Mouse (Mus musculus) neural tube, embryonic 11.5 days (tissue): ENCODE data around the gene Rbfox2. TPM values are rescaled to one million over a fixed set of nuclear protein-coding genes. Genes with fewer than 3 reads are reported as not detected.

Experiments used
- ATAC-seq: fragments of 200-750 bp; cut with Nextera tagmentation; 2 replicates; pipeline ENCODE4 v1.8.0; 2017; ENCODE audit warnings: moderate number of reproducible peaks, mild to moderate bottlenecking, moderate TSS enrichment, moderate library complexity; ENCODE audit not compliant: insufficient read depth, low FRiP score, low TSS enrichment
- DNase-seq: peaks from one replicate; pipeline ENCODE4 v3.0.0-alpha.2; 2015; ENCODE audit warnings: low spot score
- H3K27ac ChIP-seq: fragments of 300-500 bp; sonication (generic); 2 replicates; pipeline ENCODE4 v1.5.1; 2014; ENCODE audit warnings: low read depth, mild to moderate bottlenecking, low read length
- H3K27me3 ChIP-seq: fragments of 300-500 bp; sonication (generic); 2 replicates; pipeline ENCODE4 v1.6.1; 2014; ENCODE audit warnings: mild to moderate bottlenecking, low read length, mixed read lengths; ENCODE audit not compliant: control insufficient read depth, insufficient read depth
- H3K36me3 ChIP-seq: fragments of 300-500 bp; sonication (generic); 2 replicates; pipeline ENCODE4 v1.6.1; 2014; ENCODE audit warnings: mild to moderate bottlenecking, low read length, moderate library complexity, mixed read lengths; ENCODE audit not compliant: control insufficient read depth, insufficient read depth
- H3K4me1 ChIP-seq: fragments of 300-500 bp; sonication (generic); 2 replicates; pipeline ENCODE4 v1.6.1; 2014; ENCODE audit warnings: low read length, mixed read lengths; ENCODE audit not compliant: control insufficient read depth, insufficient read depth
- H3K4me2 ChIP-seq: fragments of 300-500 bp; sonication (generic); 2 replicates; pipeline ENCODE4 v1.6.1; 2014; ENCODE audit warnings: low read depth, mild to moderate bottlenecking, moderate library complexity
- H3K4me3 ChIP-seq: fragments of 300-500 bp; sonication (generic); 2 replicates; pipeline ENCODE4 v1.5.1; 2014; ENCODE audit warnings: low read depth, low read length
- H3K9ac ChIP-seq: fragments of 300-500 bp; sonication (generic); 2 replicates; pipeline ENCODE4 v1.6.1; 2014; ENCODE audit warnings: mild to moderate bottlenecking, low read length
- H3K9me3 ChIP-seq: fragments of 300-500 bp; sonication (generic); 2 replicates; pipeline ENCODE4 v1.6.1; 2016; ENCODE audit warnings: low read length; ENCODE audit not compliant: control insufficient read depth
- WGBS: fragments of 180-500 bp; shearing (Covaris S2); extraction: QIAGEN DNeasy Blood & Tissue Kit; methylation state at CpG from one replicate; pipeline ENCODE4 v1.1.7; 2014; 5-methylcytosine and 5-hydroxymethylcytosine counted together
- polyA plus RNA-seq: library from polyadenylated mRNA; unstranded; fragments of >200 nt; fragmentation: Nextera tagmentation; extraction: Ambion mirVana; gene quantifications from 2 replicates; pipeline ENCODE4 v1.2.1, GENCODE M21; 2014

Gene Rbfox2
- polyA plus RNA-seq, 1 experiment from 2014 or later = 123 TPM

- ATAC-seq = no peak
- no peak overlapping the region for H3K4me2 ChIP-seq
- WGBS = 33% methylated on average over 17 of the region's 17 CpGs
These were observed 37.6 kb upstream of the Rbfox2 start for GRCm38 (mm10) chr15:77344127-77345125.

GRCm38 (mm10) chr15:77343527-77344091 lies 36.8 kb upstream of the Rbfox2 start:
- no peaks in the 10 kb centered on the region for H3K27me3 ChIP-seq
- 5% methylated on average over 13 of the region's 13 CpGs for WGBS
- H3K4me2 ChIP-seq = peak overlapping the region; percentile 40
- H3K36me3 ChIP-seq = no peaks in the 10 kb centered on the region
- H3K27ac ChIP-seq = peak overlapping the region; percentile 71
- peak; percentile 86 for DNase-seq
- ATAC-seq = peak; percentile 44
- no peak overlapping the region for H3K4me3 ChIP-seq
- peaks cover 24% of the 10 kb centered on the region for H3K4me1 ChIP-seq
- no peaks in the 10 kb centered on the region for H3K9me3 ChIP-seq
- peak overlapping the region; percentile 56 for H3K9ac ChIP-seq

More at GRCm38 (mm10) chr15:77344127-77345125, 37.6 kb upstream of the Rbfox2 start:
- Histone ChIP-seq H3K27ac (peak overlapping the region; percentile 71), H3K9me3 (no peaks in the 10 kb centered on the region), H3K4me3 (no peak overlapping the region), H3K4me1 (peaks cover 24% of the 10 kb centered on the region), H3K9ac (no peak overlapping the region), H3K36me3 (no peaks in the 10 kb centered on the region), H3K27me3 (no peaks in the 10 kb centered on the region)
- no peak for DNase-seq

- no peaks in the 10 kb centered on the region for H3K36me3 ChIP-seq
- H3K4me1 ChIP-seq = peaks cover 24% of the 10 kb centered on the region
- no peak overlapping the region for H3K4me3 ChIP-seq
- no peaks in the 10 kb centered on the region for H3K27me3 ChIP-seq
- DNase-seq (no peak), ATAC-seq (peak; percentile 40; the same call in 1 of the 2 replicates)
- peak overlapping the region; percentile 40 for H3K4me2 ChIP-seq
- no peaks in the 10 kb centered on the region for H3K9me3 ChIP-seq
- H3K9ac ChIP-seq = peak overlapping the region; percentile 56
- WGBS = 26% methylated on average over 18 of the region's 18 CpGs
- H3K27ac ChIP-seq = peak overlapping the region; percentile 71
These were observed 36.2 kb upstream of the Rbfox2 start for GRCm38 (mm10) chr15:77342962-77343526.

- Histone ChIP-seq H3K27ac (no peak overlapping the region), H3K4me3 (no peak overlapping the region), H3K36me3 (no peaks in the 10 kb centered on the region), H3K27me3 (no peaks in the 10 kb centered on the region), H3K4me1 (peaks cover 24% of the 10 kb centered on the region), H3K9me3 (no peaks in the 10 kb centered on the region), H3K4me2 (no peak overlapping the region), H3K9ac (no peak overlapping the region)
- DNase-seq (no peak), ATAC-seq (no peak)
- 88% methylated on average over 6 of the region's 6 CpGs for WGBS
These were observed 35.2 kb upstream of the Rbfox2 start for GRCm38 (mm10) chr15:77342005-77342404.

- H3K4me3 ChIP-seq = no peak overlapping the region
- H3K9me3 ChIP-seq = no peaks in the 10 kb centered on the region
- no peak overlapping the region for H3K27ac ChIP-seq
- no peak overlapping the region for H3K9ac ChIP-seq
- DNase-seq (no peak), ATAC-seq (no peak)
- H3K36me3 ChIP-seq = no peaks in the 10 kb centered on the region
- H3K27me3 ChIP-seq = no peaks in the 10 kb centered on the region
- H3K4me2 ChIP-seq = no peak overlapping the region
- H3K4me1 ChIP-seq = peaks cover 37% of the 10 kb centered on the region
These were observed 33.8 kb upstream of the Rbfox2 start for GRCm38 (mm10) chr15:77340581-77340980.

- 0 out of 2 replicates have a peak overlapping the region, but pooled peaks have one; percentile 27 for H3K27ac ChIP-seq
- H3K27me3 ChIP-seq = no peaks in the 10 kb centered on the region
- no peak overlapping the region for H3K4me2 ChIP-seq
- peaks cover 31% of the 10 kb centered on the region for H3K4me1 ChIP-seq
- 54% methylated on average over 8 of the region's 8 CpGs for WGBS
- H3K36me3 ChIP-seq = no peaks in the 10 kb centered on the region
- ATAC-seq = no peak
- no peaks in the 10 kb centered on the region for H3K9me3 ChIP-seq
- H3K4me3 ChIP-seq = no peak overlapping the region
- no peak overlapping the region for H3K9ac ChIP-seq
- no peak for DNase-seq
These were observed 32.2 kb upstream of the Rbfox2 start for GRCm38 (mm10) chr15:77338924-77339429.

- DNase-seq = no peak
- no peak overlapping the region for H3K27ac ChIP-seq
These were observed 31.6 kb upstream of the Rbfox2 start for GRCm38 (mm10) chr15:77338451-77338850.

GRCm38 (mm10) chr15:77337926-77338325 lies 31.1 kb upstream of the Rbfox2 start:
- Histone ChIP-seq H3K9me3 (no peaks in the 10 kb centered on the region), H3K36me3 (no peaks in the 10 kb centered on the region), H3K4me1 (peaks cover 24% of the 10 kb centered on the region), H3K4me3 (no peak overlapping the region), H3K27ac (no peak overlapping the region), H3K27me3 (no peaks in the 10 kb centered on the region), H3K4me2 (no peak overlapping the region), H3K9ac (peak overlapping the region; percentile 18; the same call in 1 of the 2 replicates)
- ATAC-seq (no peak), DNase-seq (no peak)
- 74% methylated on average over 3 of the region's 3 CpGs for WGBS

More at GRCm38 (mm10) chr15:77338451-77338850, 31.6 kb upstream of the Rbfox2 start:
- H3K9ac ChIP-seq = peak overlapping the region; percentile 18; the same call in 1 of the 2 replicates
- no peaks in the 10 kb centered on the region for H3K9me3 ChIP-seq
- H3K4me2 ChIP-seq = no peak overlapping the region
- no peak for ATAC-seq
- WGBS = 60% methylated on average over 7 of the region's 7 CpGs
- H3K4me3 ChIP-seq = no peak overlapping the region
- H3K27me3 ChIP-seq = no peaks in the 10 kb centered on the region
- no peaks in the 10 kb centered on the region for H3K36me3 ChIP-seq
- peaks cover 29% of the 10 kb centered on the region for H3K4me1 ChIP-seq
